Mouse (Mus musculus): ENCODE results near the gene Poglut1.

GRCm38 (mm10) chr16:38585186-38585585 lies 35.1 kb upstream of the Poglut1 start:
- no peak for TF ChIP-seq POLR2A (IDR thresholded peaks at IDR 0.05; ENCODE audit: extremely low read depth, insufficient read depth, low read length)
- TF ChIP-seq CTCF (IDR thresholded peaks at IDR 0.05; ENCODE audit: extremely low read depth, insufficient read depth, low read length): no peak

All from cortical plate, adult 2 months (tissue).